Mouse (Mus musculus): Measurements from ENCODE around the gene Phf24.
A peak's percentile ranks its signal among the peaks of the same experiment; 100 is the strongest.
"Not testable (repeated sequence)": the region's sequence is repeated elsewhere in the genome, so short reads cannot be mapped to it uniquely, and the experiment has no call there.

Phf24 gene

GRCm38 (mm10) chr4:42951206-42952195, 35.0 kb downstream of the Phf24 start:
- DNase-seq: no peak

- DNase-seq: no peak
Observed at GRCm38 (mm10) chr4:42952563-42952962, 36.1 kb downstream of the Phf24 start.

GRCm38 (mm10) chr4:42953435-42954094, 37.1 kb downstream of the Phf24 start:
- DNase-seq: no peak

- DNase-seq: peak; percentile 44 to 63
Observed at GRCm38 (mm10) chr4:42954297-42954696, 37.8 kb downstream of the Phf24 start.

GRCm38 (mm10) chr4:42955200-42955599, 38.7 kb downstream of the Phf24 start:
- no peak for DNase-seq

GRCm38 (mm10) chr4:42956581-42956980, 40.1 kb downstream of the Phf24 start:
- DNase-seq: no peak

GRCm38 (mm10) chr4:42957306-42957705, 40.8 kb downstream of the Phf24 start:
- DNase-seq: no peak

- no peak for DNase-seq
Observed at GRCm38 (mm10) chr4:42957979-42958378, 41.5 kb downstream of the Phf24 start.

- no peak for DNase-seq
Observed at GRCm38 (mm10) chr4:42958942-42959341, 42.5 kb downstream of the Phf24 start.

GRCm38 (mm10) chr4:42959382-42959781, 42.9 kb downstream of the Phf24 start:
- no peak for DNase-seq

- peak; percentile 39 to 50 for DNase-seq
Observed at GRCm38 (mm10) chr4:42961592-42961991, 45.1 kb downstream of the Phf24 start.

- DNase-seq: no peak
Observed at GRCm38 (mm10) chr4:42963480-42963879, 47.0 kb downstream of the Phf24 start.

- DNase-seq: peak in 1 of 2 experiments; percentile 28
Observed at GRCm38 (mm10) chr4:42965039-42965719, 48.7 kb downstream of the Phf24 start.

- no peak for DNase-seq
Observed at GRCm38 (mm10) chr4:42969304-42969703, 52.8 kb downstream of the Phf24 start, which contains the start of gene 1700022I11Rik. TSS of gene 1700022I11Rik (plus strand) at chr4:42969604.

GRCm38 (mm10) chr4:42972952-42973351, 56.5 kb downstream of the Phf24 start:
- no peak for DNase-seq

- DNase-seq: no peak
Observed at GRCm38 (mm10) chr4:42973868-42974267, 57.4 kb downstream of the Phf24 start.

- no peak for DNase-seq
Observed at GRCm38 (mm10) chr4:42978062-42978461, 61.6 kb downstream of the Phf24 start.

- not testable (repeated sequence) for DNase-seq
Observed at GRCm38 (mm10) chr4:42980467-42980866, 64.0 kb downstream of the Phf24 start.

- no peak for DNase-seq
Observed at GRCm38 (mm10) chr4:42988296-42988695, 71.8 kb downstream of the Phf24 start.
